Mouse (Mus musculus) intestine, embryonic 14.5 days (tissue): Measurements from ENCODE around the gene Kat6b. TPM values are rescaled to one million over a fixed set of nuclear protein-coding genes. Genes with fewer than 3 reads are reported as not detected.

ENCODE experiments used
- ATAC-seq: fragments of 200-750 bp; cut with Nextera tagmentation; replicated peaks from 2 replicates; pipeline ENCODE4 v1.8.0; 2017; ENCODE audit warnings: low read depth, moderate number of reproducible peaks, moderate TSS enrichment, moderate library complexity; ENCODE audit not compliant: low FRiP score, low TSS enrichment
- DNase-seq: peaks from one replicate; pipeline ENCODE4 v3.0.0-alpha.2; 2018; ENCODE audit warnings: low spot score
- H3K27ac ChIP-seq: fragments of 300-500 bp; sonication (generic); 2 replicates; pipeline ENCODE4 v1.5.1; 2014; ENCODE audit warnings: low read depth, mild to moderate bottlenecking, control low read depth
- H3K27me3 ChIP-seq: fragments of 300-500 bp; sonication (generic); replicated peaks from 2 replicates; pipeline ENCODE4 v1.6.1; 2014; ENCODE audit warnings: low read length, control low read depth; ENCODE audit not compliant: control insufficient read depth, insufficient read depth
- H3K36me3 ChIP-seq: fragments of 300-500 bp; sonication (generic); 2 replicates; pipeline ENCODE4 v1.6.1; 2014; ENCODE audit warnings: low read length, control low read depth; ENCODE audit not compliant: control insufficient read depth, insufficient read depth
- H3K4me1 ChIP-seq: fragments of 300-500 bp; sonication (generic); replicated peaks from 2 replicates; pipeline ENCODE4 v1.6.1; 2014; ENCODE audit warnings: low read length, control low read depth, mixed read lengths; ENCODE audit not compliant: control insufficient read depth, insufficient read depth
- H3K4me2 ChIP-seq: fragments of 300-500 bp; sonication (generic); 2 replicates; pipeline ENCODE4 v1.6.1; 2014; ENCODE audit warnings: low read length
- H3K4me3 ChIP-seq: fragments of 300-500 bp; sonication (generic); 2 replicates; pipeline ENCODE4 v1.5.1; 2014; ENCODE audit warnings: low read depth, low read length, control low read depth, mixed read lengths
- H3K9ac ChIP-seq: fragments of 300-500 bp; sonication (generic); 2 replicates; pipeline ENCODE4 v1.6.1; 2014; ENCODE audit warnings: mild to moderate bottlenecking, low read length
- H3K9me3 ChIP-seq: fragments of 300-500 bp; sonication (generic); 2 replicates; pipeline ENCODE4 v1.6.1; 2016; ENCODE audit warnings: low read length, control low read depth; ENCODE audit not compliant: control insufficient read depth
- WGBS: fragments of 180-500 bp; shearing (Covaris S2); extraction: QIAGEN DNeasy Blood & Tissue Kit; methylation state at CpG from one replicate; pipeline ENCODE4 v1.1.7; 2014; 5-methylcytosine and 5-hydroxymethylcytosine counted together
- polyA plus RNA-seq: library from polyadenylated mRNA; unstranded; fragments of >200 nt; fragmentation: Nextera tagmentation; extraction: Ambion mirVana; gene quantifications from 2 replicates; pipeline ENCODE4 v1.2.1, GENCODE M21; 2014

The Kat6b gene
- polyA plus RNA-seq, 1 experiment from 2014 or later, result 19.6 TPM

- no peaks in the 10 kb centered on the region for H3K4me1 ChIP-seq
- DNase-seq (no peak), ATAC-seq (no peak)
- H3K27ac ChIP-seq, result no peak overlapping the region
- no peaks in the 10 kb centered on the region for H3K9me3 ChIP-seq
- no peak overlapping the region for H3K4me2 ChIP-seq
- 93% methylated on average over 7 of the region's 7 CpGs for WGBS
- H3K27me3 ChIP-seq, result no peaks in the 10 kb centered on the region
- H3K4me3 ChIP-seq, result no peak overlapping the region
- no peak overlapping the region for H3K9ac ChIP-seq
- no peaks in the 10 kb centered on the region for H3K36me3 ChIP-seq
Observed at GRCm38 (mm10) chr14:21455654-21456350, 25.4 kb upstream of the Kat6b start.

GRCm38 (mm10) chr14:21456526-21456925 is 24.7 kb upstream of the Kat6b start:
- H3K9me3 ChIP-seq, result no peaks in the 10 kb centered on the region
- no peak overlapping the region for H3K27ac ChIP-seq
- ATAC-seq (no peak), DNase-seq (no peak)
- no peaks in the 10 kb centered on the region for H3K27me3 ChIP-seq
- H3K36me3 ChIP-seq, result no peaks in the 10 kb centered on the region
- H3K4me3 ChIP-seq, result no peak overlapping the region
- H3K4me2 ChIP-seq, result no peak overlapping the region
- H3K9ac ChIP-seq, result no peak overlapping the region
- no peaks in the 10 kb centered on the region for H3K4me1 ChIP-seq

- H3K36me3 ChIP-seq, result no peaks in the 10 kb centered on the region
- H3K4me2 ChIP-seq, result no peak overlapping the region
- H3K4me1 ChIP-seq, result no peaks in the 10 kb centered on the region
- WGBS, result 85% methylated on average over 5 of the region's 5 CpGs
- no peak overlapping the region for H3K4me3 ChIP-seq
- ATAC-seq (no peak), DNase-seq (no peak)
- no peaks in the 10 kb centered on the region for H3K27me3 ChIP-seq
- no peak overlapping the region for H3K27ac ChIP-seq
- no peaks in the 10 kb centered on the region for H3K9me3 ChIP-seq
- no peak overlapping the region for H3K9ac ChIP-seq
Observed at GRCm38 (mm10) chr14:21457876-21458275, 23.4 kb upstream of the Kat6b start.

- Histone ChIP-seq H3K27ac (no peak overlapping the region), H3K4me1 (0 out of 2 replicates have a peak, but pooled peaks cover 2% of the 10 kb centered on the region), H3K9me3 (no peaks in the 10 kb centered on the region), H3K4me3 (no peak overlapping the region), H3K27me3 (no peaks in the 10 kb centered on the region), H3K4me2 (no peak overlapping the region), H3K36me3 (no peaks in the 10 kb centered on the region), H3K9ac (no peak overlapping the region)
- ATAC-seq (no peak), DNase-seq (no peak)
- 78% methylated on average over 6 of the region's 7 CpGs for WGBS
Observed at GRCm38 (mm10) chr14:21458696-21459095, 22.5 kb upstream of the Kat6b start.

GRCm38 (mm10) chr14:21459163-21459562 is 22.1 kb upstream of the Kat6b start:
- H3K4me3 ChIP-seq, result no peak overlapping the region
- DNase-seq (no peak), ATAC-seq (no peak)
- 76% methylated on average over 4 of the region's 4 CpGs for WGBS
- H3K9me3 ChIP-seq, result no peaks in the 10 kb centered on the region
- no peaks in the 10 kb centered on the region for H3K27me3 ChIP-seq
- H3K4me1 ChIP-seq, result 0 out of 2 replicates have a peak, but pooled peaks cover 2% of the 10 kb centered on the region
- no peak overlapping the region for H3K4me2 ChIP-seq
- H3K27ac ChIP-seq, result no peak overlapping the region
- H3K9ac ChIP-seq, result no peak overlapping the region
- H3K36me3 ChIP-seq, result no peaks in the 10 kb centered on the region

- Histone ChIP-seq H3K9me3 (no peaks in the 10 kb centered on the region), H3K4me1 (0 out of 2 replicates have a peak, but pooled peaks cover 2% of the 10 kb centered on the region), H3K27me3 (no peaks in the 10 kb centered on the region), H3K9ac (no peak overlapping the region), H3K4me3 (no peak overlapping the region), H3K27ac (no peak overlapping the region), H3K36me3 (no peaks in the 10 kb centered on the region), H3K4me2 (no peak overlapping the region)
- DNase-seq, result no peak
- no peak for ATAC-seq
- WGBS, result 75% methylated on average over 3 of the region's 3 CpGs
Observed at GRCm38 (mm10) chr14:21462398-21462797, 18.8 kb upstream of the Kat6b start.

- H3K4me1 ChIP-seq, result 0 out of 2 replicates have a peak, but pooled peaks cover 2% of the 10 kb centered on the region
- H3K9ac ChIP-seq, result no peak overlapping the region
- H3K27me3 ChIP-seq, result no peaks in the 10 kb centered on the region
- H3K36me3 ChIP-seq, result no peaks in the 10 kb centered on the region
- H3K4me3 ChIP-seq, result no peak overlapping the region
- ATAC-seq (no peak), DNase-seq (no peak)
- no peak overlapping the region for H3K4me2 ChIP-seq
- no peak overlapping the region for H3K27ac ChIP-seq
- H3K9me3 ChIP-seq, result no peaks in the 10 kb centered on the region
- WGBS, result 71% methylated on average over 9 of the region's 9 CpGs
Observed at GRCm38 (mm10) chr14:21463117-21463712, 18.0 kb upstream of the Kat6b start.

- WGBS, result 79% methylated on average over 5 of the region's 5 CpGs
- no peak for ATAC-seq
- Histone ChIP-seq H3K4me1 (no peaks in the 10 kb centered on the region), H3K4me3 (no peak overlapping the region), H3K36me3 (no peaks in the 10 kb centered on the region), H3K9me3 (no peaks in the 10 kb centered on the region), H3K4me2 (no peak overlapping the region), H3K9ac (no peak overlapping the region), H3K27me3 (no peaks in the 10 kb centered on the region), H3K27ac (no peak overlapping the region)
- DNase-seq, result no peak
Observed at GRCm38 (mm10) chr14:21470386-21470785, 10.8 kb upstream of the Kat6b start.

GRCm38 (mm10) chr14:21471975-21472374 is 9.3 kb upstream of the Kat6b start:
- no peak overlapping the region for H3K27ac ChIP-seq
- H3K4me3 ChIP-seq, result no peak overlapping the region
- 93% methylated on average over 2 of the region's 2 CpGs for WGBS
- no peak for ATAC-seq
- no peak overlapping the region for H3K4me2 ChIP-seq
- H3K9me3 ChIP-seq, result no peaks in the 10 kb centered on the region
- H3K9ac ChIP-seq, result no peak overlapping the region
- no peaks in the 10 kb centered on the region for H3K4me1 ChIP-seq
- H3K27me3 ChIP-seq, result no peaks in the 10 kb centered on the region
- no peak for DNase-seq
- H3K36me3 ChIP-seq, result no peaks in the 10 kb centered on the region
